Mouse (Mus musculus) forebrain, embryonic 11.5 days (tissue): ENCODE measurements around the gene Pnpla5. TPM values are rescaled to one million over a fixed set of nuclear protein-coding genes. Genes with fewer than 3 reads are reported as not detected.
"Not testable (repeated sequence)": the region's sequence is repeated elsewhere in the genome, so short reads cannot be mapped to it uniquely, and the experiment has no call there.

Experiments
- ATAC-seq: fragments of 200-750 bp; cut with Nextera tagmentation; replicated peaks from 2 replicates; pipeline ENCODE4 v1.8.0; 2017; ENCODE audit warnings: moderate TSS enrichment; ENCODE audit not compliant: low FRiP score
- DNase-seq: peaks from one replicate; pipeline ENCODE4 v3.0.0-alpha.2; 2017; ENCODE audit warnings: low spot score
- H3K27ac ChIP-seq: fragments of 300-500 bp; sonication (generic); 2 replicates; pipeline ENCODE4 v1.5.1; 2014; ENCODE audit warnings: low read depth, low read length
- H3K27me3 ChIP-seq: fragments of 300-500 bp; sonication (generic); 2 replicates; pipeline ENCODE4 v1.6.1; 2014; ENCODE audit warnings: mild to moderate bottlenecking, low read length, mixed read lengths; ENCODE audit not compliant: control insufficient read depth, insufficient read depth
- H3K36me3 ChIP-seq: fragments of 300-500 bp; sonication (generic); 2 replicates; pipeline ENCODE4 v1.6.1; 2014; ENCODE audit warnings: mild to moderate bottlenecking, low read length, moderate library complexity, mixed read lengths; ENCODE audit not compliant: control insufficient read depth, insufficient read depth
- H3K4me1 ChIP-seq: fragments of 300-500 bp; sonication (generic); replicated peaks from 2 replicates; pipeline ENCODE4 v1.6.1; 2014; ENCODE audit warnings: low read length, mixed read lengths; ENCODE audit not compliant: control insufficient read depth, insufficient read depth
- H3K4me2 ChIP-seq: fragments of 300-500 bp; sonication (generic); 2 replicates; pipeline ENCODE4 v1.6.1; 2014; ENCODE audit warnings: low read depth, mild to moderate bottlenecking, low read length, moderate library complexity, mixed read lengths; ENCODE audit not compliant: severe bottlenecking
- H3K4me3 ChIP-seq: fragments of 300-500 bp; sonication (generic); 2 replicates; pipeline ENCODE4 v1.5.1; 2014; ENCODE audit warnings: low read depth, low read length
- H3K9ac ChIP-seq: fragments of 300-500 bp; sonication (generic); 2 replicates; pipeline ENCODE4 v1.6.1; 2014; ENCODE audit warnings: low read length
- H3K9me3 ChIP-seq: fragments of 300-500 bp; sonication (generic); 2 replicates; pipeline ENCODE4 v1.6.1; 2016; ENCODE audit warnings: low read length, mixed read lengths; ENCODE audit not compliant: control insufficient read depth
- WGBS: fragments of 180-500 bp; shearing (Covaris S2); extraction: QIAGEN DNeasy Blood & Tissue Kit; methylation state at CpG from one replicate; pipeline ENCODE4 v1.1.7; 2014; 5-methylcytosine and 5-hydroxymethylcytosine counted together
- polyA plus RNA-seq: library from polyadenylated mRNA; unstranded; fragments of >200 nt; fragmentation: Nextera tagmentation; extraction: Ambion mirVana; gene quantifications from 2 replicates; pipeline ENCODE4 v1.2.1, GENCODE M21; 2014

The Pnpla5 gene
- polyA plus RNA-seq, 1 experiment from 2014 or later = not detected

- Histone ChIP-seq H3K9ac (no peak overlapping the region), H3K27ac (no peak overlapping the region), H3K4me3 (no peak overlapping the region), H3K4me2 (no peak overlapping the region), H3K4me1 (no peaks in the 10 kb centered on the region; the same call in 1 of the 2 replicates), H3K9me3 (no peaks in the 10 kb centered on the region), H3K36me3 (no peaks in the 10 kb centered on the region), H3K27me3 (peaks cover 16% of the 10 kb centered on the region)
- 6% methylated on average over 13 of the region's 13 CpGs for WGBS
- DNase-seq (peak; percentile 73), ATAC-seq (no peak)
Measured at GRCm38 (mm10) chr15:84108899-84109298, 14.1 kb downstream of the Pnpla5 start.

GRCm38 (mm10) chr15:84105924-84106500 is 17.0 kb downstream of the Pnpla5 start:
- Histone ChIP-seq H3K27ac (no peak overlapping the region), H3K4me2 (peak overlapping the region; percentile 87), H3K9me3 (no peaks in the 10 kb centered on the region), H3K27me3 (peaks cover 16% of the 10 kb centered on the region), H3K9ac (peak overlapping the region; percentile 55; the same call in 1 of the 2 replicates), H3K4me3 (peak overlapping the region; percentile 52), H3K4me1 (no peaks in the 10 kb centered on the region; the same call in 1 of the 2 replicates), H3K36me3 (no peaks in the 10 kb centered on the region)
- 0 out of 2 replicates have a peak, but pooled peaks have one; percentile 12 for ATAC-seq
- no peak for DNase-seq
- WGBS = 8% methylated on average over 12 of the region's 12 CpGs

- no peaks in the 10 kb centered on the region for H3K9me3 ChIP-seq
- peak within 1 kb of the TSS; percentile 52 for H3K4me3 ChIP-seq
- ATAC-seq (peak; percentile 63; the same call in 1 of the 2 replicates), DNase-seq (peak; percentile 75)
- no peak within 1 kb of the TSS for H3K27ac ChIP-seq
- H3K4me2 ChIP-seq = peak within 1 kb of the TSS; percentile 87
- 2% methylated on average over 77 of the region's 77 CpGs for WGBS
- no peaks in the 10 kb centered on the region; the same call in 1 of the 2 replicates for H3K4me1 ChIP-seq
- H3K9ac ChIP-seq = peak within 1 kb of the TSS; percentile 55
- peaks cover 16% of the 10 kb centered on the region for H3K27me3 ChIP-seq
- no peaks in the 10 kb centered on the region for H3K36me3 ChIP-seq
Measured at GRCm38 (mm10) chr15:84105105-84105923, 17.7 kb downstream of the Pnpla5 start, which contains the start of gene Sult4a1. Gene Sult4a1 (minus strand): TSS chr15:84105754.

- 74% methylated on average over 7 of the region's 7 CpGs for WGBS
- Histone ChIP-seq H3K27ac (no peak overlapping the region), H3K27me3 (peaks cover 16% of the 10 kb centered on the region), H3K4me2 (peak overlapping the region; percentile 87; the same call in 1 of the 2 replicates), H3K4me1 (no peaks in the 10 kb centered on the region; the same call in 1 of the 2 replicates), H3K9me3 (no peaks in the 10 kb centered on the region), H3K9ac (0 out of 2 replicates have a peak overlapping the region, but pooled peaks have one; percentile 55), H3K36me3 (no peaks in the 10 kb centered on the region), H3K4me3 (peak overlapping the region; percentile 52)
- DNase-seq (no peak), ATAC-seq (no peak)
Measured at GRCm38 (mm10) chr15:84104626-84105025, 18.3 kb downstream of the Pnpla5 start.

- H3K4me3 ChIP-seq, H3K9ac ChIP-seq, H3K36me3 ChIP-seq, H3K27me3 ChIP-seq, H3K27ac ChIP-seq, H3K9me3 ChIP-seq, H3K4me2 ChIP-seq, H3K4me1 ChIP-seq, DNase-seq, ATAC-seq: not testable (repeated sequence)
- WGBS = 90% methylated on average over 15 of the region's 15 CpGs
Measured at GRCm38 (mm10) chr15:84097536-84097935, 25.4 kb downstream of the Pnpla5 start.

GRCm38 (mm10) chr15:84096051-84096450 is 26.9 kb downstream of the Pnpla5 start:
- H3K4me1 ChIP-seq = no peaks in the 10 kb centered on the region
- ATAC-seq (no peak), DNase-seq (no peak)
- H3K36me3 ChIP-seq = no peaks in the 10 kb centered on the region
- H3K4me3 ChIP-seq = no peak overlapping the region
- WGBS = 93% methylated on average over 8 of the region's 8 CpGs
- H3K9me3 ChIP-seq = no peaks in the 10 kb centered on the region
- H3K4me2 ChIP-seq = no peak overlapping the region
- H3K9ac ChIP-seq = no peak overlapping the region
- no peaks in the 10 kb centered on the region for H3K27me3 ChIP-seq
- H3K27ac ChIP-seq = no peak overlapping the region

GRCm38 (mm10) chr15:84094921-84095320 is 28.1 kb downstream of the Pnpla5 start:
- H3K27ac ChIP-seq = no peak overlapping the region
- no peaks in the 10 kb centered on the region for H3K9me3 ChIP-seq
- no peaks in the 10 kb centered on the region for H3K27me3 ChIP-seq
- WGBS = 76% methylated on average over 7 of the region's 7 CpGs
- no peak overlapping the region for H3K4me3 ChIP-seq
- H3K36me3 ChIP-seq = no peaks in the 10 kb centered on the region
- H3K4me2 ChIP-seq = no peak overlapping the region
- H3K4me1 ChIP-seq = no peaks in the 10 kb centered on the region
- no peak overlapping the region for H3K9ac ChIP-seq
- no peak for DNase-seq
- ATAC-seq = no peak

GRCm38 (mm10) chr15:84086775-84087174 is 36.2 kb downstream of the Pnpla5 start:
- H3K36me3 ChIP-seq = no peaks in the 10 kb centered on the region
- no peak overlapping the region for H3K4me2 ChIP-seq
- no peak overlapping the region for H3K4me3 ChIP-seq
- no peaks in the 10 kb centered on the region for H3K9me3 ChIP-seq
- H3K27ac ChIP-seq = no peak overlapping the region
- no peaks in the 10 kb centered on the region for H3K4me1 ChIP-seq
- H3K9ac ChIP-seq = no peak overlapping the region
- 51% methylated on average over 9 of the region's 9 CpGs for WGBS
- no peak for DNase-seq
- ATAC-seq = no peak
- H3K27me3 ChIP-seq = no peaks in the 10 kb centered on the region
